Mouse (Mus musculus): Measurements from ENCODE around the gene Iqck. TPM values are rescaled to one million over a fixed set of nuclear protein-coding genes. Genes with fewer than 3 reads are reported as not detected.

Gene Iqck
- 2.9 TPM for polyA plus RNA-seq (2014; fragmentation: Illumina TruSeq; extraction: RNeasy Lipid Tissue Mini Kit (QIAGEN cat#74804))

DNA sequence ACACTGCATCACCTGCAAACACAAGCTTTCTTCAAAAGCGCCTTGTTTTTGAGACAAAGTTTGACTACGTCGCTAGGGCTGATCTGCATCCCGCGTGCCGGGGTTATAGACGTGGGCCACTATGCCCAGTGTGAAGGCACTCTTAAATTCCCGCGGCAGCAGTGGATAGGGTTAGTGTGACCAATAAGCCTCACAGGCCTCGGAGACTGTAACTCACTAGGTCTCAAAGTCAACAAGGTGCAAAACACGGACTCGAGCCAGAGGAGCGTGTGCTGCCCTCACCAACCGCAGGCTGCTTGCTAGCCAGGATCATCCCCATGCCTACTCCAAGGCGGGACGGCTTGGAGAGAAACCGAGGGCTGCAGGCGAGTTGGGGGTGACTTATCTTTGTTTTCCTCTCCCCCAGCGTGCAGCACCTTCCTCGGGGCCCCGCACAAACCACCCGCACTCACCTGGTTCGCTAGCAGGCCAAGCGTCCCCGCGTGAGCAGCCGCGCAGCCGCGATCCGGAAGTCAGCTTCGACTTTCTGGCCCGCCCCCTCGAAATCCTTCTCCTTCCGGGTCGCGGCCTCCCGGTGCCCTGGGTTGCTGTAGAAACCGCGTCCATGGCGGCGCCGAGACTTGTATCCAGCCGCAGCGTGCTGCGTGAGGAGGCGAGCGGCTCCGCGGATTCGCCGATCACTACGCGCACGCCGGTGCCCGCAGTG lies at the start of gene Iqck:
Gene Iqck, plus strand, starts transcription at position 582 of the 706 bp plus-strand sequence.

DNA sequence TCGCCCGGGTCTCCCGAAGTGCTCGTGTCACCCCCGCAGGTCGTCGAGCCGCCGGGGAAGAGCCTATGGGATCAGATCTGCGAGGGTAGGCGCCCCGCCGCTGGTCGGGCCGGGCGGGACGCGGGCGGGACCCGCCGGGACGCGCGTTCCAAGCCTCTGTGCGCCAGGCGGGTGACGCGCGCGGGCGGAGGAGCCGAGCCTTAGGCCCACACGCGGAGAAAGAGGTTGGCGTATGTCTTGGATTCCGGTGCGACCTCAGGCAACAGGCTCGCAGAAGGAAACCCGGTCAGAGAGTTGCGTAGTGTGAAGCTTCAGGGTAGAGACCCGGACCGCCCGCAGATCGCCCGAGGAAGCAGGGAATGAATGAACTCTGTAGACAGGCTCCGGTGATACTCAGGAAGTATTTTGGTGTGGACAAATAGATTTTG lies 339 bp downstream of the Iqck start, which contains the start of gene Knop1:
Gene Knop1, minus strand, starts transcription at position 378 of the 428 bp plus-strand sequence.

DNA sequence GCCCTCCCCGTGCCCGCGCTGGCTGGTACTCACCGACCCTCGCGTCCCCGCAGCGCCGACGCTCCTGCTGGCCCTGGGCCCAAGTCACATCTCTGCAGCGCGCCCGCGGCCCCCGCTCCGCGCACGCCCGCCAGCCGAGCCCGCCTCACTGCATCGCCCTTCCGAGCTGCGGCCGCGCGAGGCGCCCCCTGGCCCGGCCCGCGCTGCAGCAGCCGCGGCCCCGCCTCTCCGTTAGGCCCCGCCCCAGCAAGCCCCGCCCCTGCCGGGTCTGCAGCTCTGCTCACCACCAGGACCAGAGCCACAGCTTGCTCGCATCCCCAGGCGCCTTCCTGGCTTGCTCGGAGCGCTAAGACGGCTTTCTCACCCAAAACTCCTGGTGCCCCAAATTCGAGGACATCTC lies 139.5 kb downstream of the Iqck start, which contains the start of gene Gprc5b:
Gene Gprc5b, minus strand, starts transcription at position 205 of the 400 bp plus-strand sequence.

Other genes with a start within 250 kb of the Iqck start
- gene Gde1, start 150.0 kb upstream of the Iqck start, polyA plus RNA-seq (2014; fragmentation: Illumina TruSeq; extraction: RNeasy Lipid Tissue Mini Kit (QIAGEN cat#74804)): 93.6 TPM
- gene Ccp110, start 143.2 kb upstream of the Iqck start, polyA plus RNA-seq (2014; fragmentation: Illumina TruSeq; extraction: RNeasy Lipid Tissue Mini Kit (QIAGEN cat#74804)): 34.5 TPM
- 16.9 TPM for gene Vps35l, start 115.5 kb upstream of the Iqck start, polyA plus RNA-seq (2014; fragmentation: Illumina TruSeq; extraction: RNeasy Lipid Tissue Mini Kit (QIAGEN cat#74804))
- gene Knop1, start 502 bp downstream of the Iqck start, polyA plus RNA-seq (2014; fragmentation: Illumina TruSeq; extraction: RNeasy Lipid Tissue Mini Kit (QIAGEN cat#74804)): 71.2 TPM
- 17.7 TPM for gene Gprc5b, start 139.5 kb downstream of the Iqck start, polyA plus RNA-seq (2014; fragmentation: Illumina TruSeq; extraction: RNeasy Lipid Tissue Mini Kit (QIAGEN cat#74804))